Mouse (Mus musculus) midbrain, postnatal 0 days (tissue): ENCODE measurements around the gene Cep63. TPM values are rescaled to one million over a fixed set of nuclear protein-coding genes. Genes with fewer than 3 reads are reported as not detected.

Source experiments
- ATAC-seq: fragments of 200-750 bp; cut with Nextera tagmentation; 2 replicates; pipeline ENCODE4 v1.8.0; 2017; ENCODE audit warnings: moderate number of reproducible peaks, mild to moderate bottlenecking, moderate TSS enrichment, moderate library complexity; ENCODE audit not compliant: low FRiP score
- DNase-seq: peaks from one replicate; pipeline ENCODE4 v3.0.0-alpha.2; 2015; ENCODE audit warnings: low spot score
- H3K27ac ChIP-seq: fragments of 300-500 bp; sonication (generic); 2 replicates; pipeline ENCODE4 v1.5.1; 2014; ENCODE audit warnings: low read depth, mild to moderate bottlenecking, low read length, mixed read lengths
- H3K27me3 ChIP-seq: fragments of 300-500 bp; sonication (generic); 2 replicates; pipeline ENCODE4 v1.6.1; 2014; ENCODE audit warnings: low read length, control low read depth, mixed read lengths; ENCODE audit not compliant: insufficient read depth
- H3K36me3 ChIP-seq: fragments of 300-500 bp; sonication (generic); 2 replicates; pipeline ENCODE4 v1.6.1; 2014; ENCODE audit warnings: low read length, control low read depth, mixed read lengths; ENCODE audit not compliant: insufficient read depth
- H3K4me1 ChIP-seq: fragments of 300-500 bp; sonication (generic); 2 replicates; pipeline ENCODE4 v1.6.1; 2014; ENCODE audit warnings: mild to moderate bottlenecking, control low read depth, antibody characterized with exemption, low read length, mixed read lengths; ENCODE audit not compliant: insufficient read depth
- H3K4me2 ChIP-seq: fragments of 300-500 bp; sonication (generic); 2 replicates; pipeline ENCODE4 v1.6.1; 2014; ENCODE audit warnings: low read depth, mild to moderate bottlenecking, low read length, mixed read lengths; ENCODE audit not compliant: poor library complexity, severe bottlenecking
- H3K4me3 ChIP-seq: fragments of 300-500 bp; sonication (generic); 2 replicates; pipeline ENCODE4 v1.5.1; 2014; ENCODE audit warnings: low read depth, mild to moderate bottlenecking, low read length, moderate library complexity
- H3K9ac ChIP-seq: fragments of 300-500 bp; sonication (generic); replicated peaks from 2 replicates; pipeline ENCODE4 v1.6.1; 2014; ENCODE audit warnings: mild to moderate bottlenecking, low read length, moderate library complexity, mixed read lengths; ENCODE audit not compliant: poor library complexity, severe bottlenecking
- H3K9me3 ChIP-seq: fragments of 300-500 bp; sonication (generic); 2 replicates; pipeline ENCODE4 v1.6.1; 2016; ENCODE audit warnings: low read length, control low read depth
- CTCF ChIP-seq: IDR thresholded peaks from 2 replicates; pipeline ENCODE4 v1.5.1; 2016; ENCODE audit warnings: antibody characterized with exemption, mild to moderate bottlenecking
- WGBS: fragments of 180-500 bp; shearing (Covaris S2); extraction: QIAGEN DNeasy Blood & Tissue Kit; methylation state at CpG from one replicate; pipeline ENCODE4 v1.1.7; 2014; 5-methylcytosine and 5-hydroxymethylcytosine counted together
- polyA plus RNA-seq: library from polyadenylated mRNA; unstranded; fragments of >200 nt; fragmentation: Nextera tagmentation; extraction: Ambion mirVana; gene quantifications from 2 replicates; pipeline ENCODE4 v1.2.1, GENCODE M21; 2015
- total RNA-seq: library from RNA; depleted of rRNA; stranded (reverse); fragments of >200 nt; gene quantifications from 2 replicates; pipeline ENCODE4 v1.2.3, GENCODE M21; 2014; rRNA removed

The Cep63 gene
- total and polyA plus RNA-seq, 2 experiments from 2014 or later = 11.9 to 38.3 TPM

GRCm38 (mm10) chr9:102544116-102544772 is 82.1 kb downstream of the Cep63 start:
- Histone ChIP-seq H3K27me3 (no peaks in the 10 kb centered on the region), H3K9me3 (no peaks in the 10 kb centered on the region), H3K9ac (peak overlapping the region; percentile 47), H3K4me2 (peak overlapping the region; percentile 47), H3K4me3 (peak overlapping the region; percentile 18; the same call in 1 of the 2 replicates), H3K36me3 (no peaks in the 10 kb centered on the region), H3K27ac (peak overlapping the region; percentile 81), H3K4me1 (peaks cover 31% of the 10 kb centered on the region)
- no peak for TF ChIP-seq CTCF
- WGBS = 4% methylated on average over 11 of the region's 11 CpGs
- ATAC-seq (peak; percentile 54), DNase-seq (peak; percentile 78)

- H3K4me2 ChIP-seq = no peak overlapping the region
- no peaks in the 10 kb centered on the region for H3K27me3 ChIP-seq
- no peak overlapping the region for H3K4me3 ChIP-seq
- TF ChIP-seq CTCF = no peak
- H3K9me3 ChIP-seq = no peaks in the 10 kb centered on the region
- 0 out of 2 replicates have a peak, but pooled peaks have one; percentile 6 for ATAC-seq
- WGBS = 17% methylated on average over 2 of the region's 2 CpGs
- peaks cover 31% of the 10 kb centered on the region for H3K4me1 ChIP-seq
- no peaks in the 10 kb centered on the region for H3K36me3 ChIP-seq
- H3K27ac ChIP-seq = peak overlapping the region; percentile 81
- DNase-seq = peak; percentile 40
- peak overlapping the region; percentile 36; the same call in 1 of the 2 replicates for H3K9ac ChIP-seq
Observed at GRCm38 (mm10) chr9:102543761-102544115, 82.6 kb downstream of the Cep63 start.

GRCm38 (mm10) chr9:102542540-102542939 is 83.8 kb downstream of the Cep63 start:
- DNase-seq (no peak), ATAC-seq (no peak)
- no peak for TF ChIP-seq CTCF
- H3K4me1 ChIP-seq = peaks cover 25% of the 10 kb centered on the region
- 78% methylated on average over 8 of the region's 8 CpGs for WGBS
- no peak overlapping the region for H3K27ac ChIP-seq
- H3K9ac ChIP-seq = no peak overlapping the region
- H3K27me3 ChIP-seq = no peaks in the 10 kb centered on the region
- H3K36me3 ChIP-seq = no peaks in the 10 kb centered on the region
- H3K4me2 ChIP-seq = no peak overlapping the region
- no peaks in the 10 kb centered on the region for H3K9me3 ChIP-seq
- no peak overlapping the region for H3K4me3 ChIP-seq

DNA sequence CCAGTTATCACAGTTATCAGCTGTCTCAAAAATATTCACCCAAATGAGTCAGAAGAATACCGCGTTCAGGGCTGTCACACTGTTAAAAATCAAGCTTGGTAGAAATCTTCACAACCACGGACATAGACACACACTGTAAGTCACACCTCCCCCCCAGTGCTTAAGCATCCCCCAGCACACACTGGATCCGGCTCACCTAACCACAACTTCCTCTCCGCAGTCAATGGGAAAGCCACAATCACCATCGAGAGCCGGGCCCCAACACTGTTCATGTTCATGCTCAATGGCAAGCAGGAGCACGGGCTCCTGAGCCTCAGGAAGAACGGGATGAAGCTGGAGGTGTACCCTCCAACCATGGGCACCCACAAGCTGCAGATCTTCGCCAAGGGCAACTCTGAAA is 84.7 kb downstream of the Cep63 start:
- Histone ChIP-seq H3K36me3 (no peaks in the 10 kb centered on the region), H3K9ac (no peak overlapping the region), H3K4me1 (peaks cover 17% of the 10 kb centered on the region), H3K9me3 (no peaks in the 10 kb centered on the region), H3K4me2 (no peak overlapping the region), H3K27ac (no peak overlapping the region), H3K27me3 (no peaks in the 10 kb centered on the region), H3K4me3 (no peak overlapping the region)
- DNase-seq = no peak
- 95% methylated on average over 10 of the region's 10 CpGs for WGBS
- ATAC-seq = no peak
- TF ChIP-seq CTCF = no peak

GRCm38 (mm10) chr9:102539699-102540098 is 86.6 kb downstream of the Cep63 start:
- no peak for DNase-seq

DNA sequence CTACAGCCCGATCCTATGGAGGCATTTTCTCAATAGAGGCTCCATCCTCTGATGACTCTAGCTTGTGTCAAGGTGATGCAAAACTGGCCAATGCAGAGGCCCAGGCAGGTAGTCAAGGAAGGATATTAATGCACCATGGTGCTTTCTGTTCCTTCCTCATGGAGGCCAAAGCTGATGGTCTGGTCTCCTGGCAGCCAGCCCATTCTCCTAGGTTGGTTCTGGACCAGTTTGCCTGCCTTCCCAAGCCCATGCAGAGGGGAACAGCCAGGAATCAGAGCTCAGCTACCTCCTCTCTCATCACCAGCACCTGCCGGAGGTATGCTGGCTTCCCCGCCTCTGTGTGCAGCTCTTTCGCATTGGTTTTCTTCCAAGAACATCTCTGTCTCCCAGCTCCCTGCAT is 89.4 kb downstream of the Cep63 start:
- Histone ChIP-seq H3K9me3 (no peaks in the 10 kb centered on the region), H3K4me2 (no peak overlapping the region), H3K9ac (no peak overlapping the region), H3K4me1 (no peaks in the 10 kb centered on the region), H3K36me3 (no peaks in the 10 kb centered on the region), H3K27ac (no peak overlapping the region), H3K27me3 (no peaks in the 10 kb centered on the region), H3K4me3 (no peak overlapping the region)
- 88% methylated on average over 4 of the region's 4 CpGs for WGBS
- DNase-seq (no peak), ATAC-seq (no peak)
- no peak for TF ChIP-seq CTCF

More at GRCm38 (mm10) chr9:102539699-102540098, 86.6 kb downstream of the Cep63 start:
- peak; percentile 8; the same call in 1 of the 2 replicates for TF ChIP-seq CTCF
- Histone ChIP-seq H3K36me3 (no peaks in the 10 kb centered on the region), H3K4me3 (no peak overlapping the region), H3K4me2 (no peak overlapping the region), H3K27ac (no peak overlapping the region), H3K4me1 (peaks cover 13% of the 10 kb centered on the region), H3K9ac (no peak overlapping the region), H3K9me3 (no peaks in the 10 kb centered on the region), H3K27me3 (no peaks in the 10 kb centered on the region)
- ATAC-seq = no peak
- 75% methylated on average over 7 of the region's 7 CpGs for WGBS

Other genes with a start within 250 kb of the Cep63 start
- 3.7 and 6.5 TPM in 2 replicates for gene Ky, start 120.8 kb downstream of the Cep63 start, total RNA-seq
- gene Ky, start 120.8 kb downstream of the Cep63 start, polyA plus RNA-seq = 0.99 and 1.7 TPM in 2 replicates
- gene Anapc13, start 238 bp downstream of the Cep63 start, total RNA-seq = 17.2 and 49.9 TPM in 2 replicates
- gene Anapc13, start 238 bp downstream of the Cep63 start, polyA plus RNA-seq = 134 and 136 TPM in 2 replicates
- gene Amotl2, start 90.1 kb upstream of the Cep63 start, total RNA-seq = 125 and 129 TPM in 2 replicates
- gene Amotl2, start 90.1 kb upstream of the Cep63 start, polyA plus RNA-seq = 31.5 and 32.5 TPM in 2 replicates
- 39.2 and 43.0 TPM in 2 replicates for gene Ryk, start 208.4 kb upstream of the Cep63 start, total RNA-seq
- 7.9 and 9.5 TPM in 2 replicates for gene Ryk, start 208.4 kb upstream of the Cep63 start, polyA plus RNA-seq